8 mouse cellular contexts compared by ENCODE assay signal in genomic region chr3:157717313-157717921, GRCm38 (mm10).
DNase-seq lines count a peak whose midpoint lies in the region; ATAC-seq lines count a peak whose summit lies in the region.

No protein-coding gene starts in this region.

- DNase-seq in NIH3T3 (ENCODE audit: low read depth) = peak; percentile 79
- peak; percentile 51 for DNase-seq in c-Kit-positive CD71-positive TER-119-positive erythroid progenitor cells, embryonic 14.5 days (ENCODE audit: low spot score)
- DNase-seq in layer of hippocampus, postnatal 14 days (ENCODE audit: low spot score in 2 of 2) = peak; percentile 66 to 79
- peak; percentile 39 to 71 for DNase-seq in lung, postnatal 4 days
- peak; percentile 55 for DNase-seq in right cerebral cortex, postnatal 25 days
- peak; percentile 26 for DNase-seq in yolk sac, embryonic 10.5 days (ENCODE audit: low spot score)

- whole genome bisulfite sequencing in forebrain, embryonic 15.5 days = 23% methylated on average over 7 of the region's 7 CpGs
- 20% methylated on average over 7 of the region's 7 CpGs for WGBS in hindbrain, embryonic 15.5 days

- no peaks in the 10 kb centered on the region for H3K36me3 ChIP-seq in forebrain, embryonic 15.5 days
- H3K36me3 ChIP-seq in hindbrain, embryonic 15.5 days = no peaks in the 10 kb centered on the region

- no peak overlapping the region for H3K9ac ChIP-seq in forebrain, embryonic 15.5 days (replicated peaks)
- H3K9ac ChIP-seq in hindbrain, embryonic 15.5 days = no peak overlapping the region

- no peak overlapping the region for H3K4me3 ChIP-seq in forebrain, embryonic 15.5 days
- no peak overlapping the region for H3K4me3 ChIP-seq in hindbrain, embryonic 15.5 days

- no peaks in the 10 kb centered on the region for H3K9me3 ChIP-seq in forebrain, embryonic 15.5 days
- H3K9me3 ChIP-seq in hindbrain, embryonic 15.5 days = no peaks in the 10 kb centered on the region

- ATAC-seq in forebrain, embryonic 15.5 days (replicated peaks) = peak; percentile 64
- ATAC-seq in hindbrain, embryonic 15.5 days (ENCODE audit: low FRiP score, low read depth) = peak; percentile 73; the same call in 1 of the 2 replicates

- H3K27me3 ChIP-seq in forebrain, embryonic 15.5 days = no peaks in the 10 kb centered on the region; the same call in 1 of the 2 replicates
- no peaks in the 10 kb centered on the region for H3K27me3 ChIP-seq in hindbrain, embryonic 15.5 days

- no peak overlapping the region for H3K4me2 ChIP-seq in forebrain, embryonic 15.5 days (replicated peaks)
- H3K4me2 ChIP-seq in hindbrain, embryonic 15.5 days = no peak overlapping the region

- H3K27ac ChIP-seq in forebrain, embryonic 15.5 days (replicated peaks) = no peak overlapping the region
- H3K27ac ChIP-seq in hindbrain, embryonic 15.5 days (replicated peaks) = no peak overlapping the region

- H3K4me1 ChIP-seq in forebrain, embryonic 15.5 days = no peaks in the 10 kb centered on the region
- H3K4me1 ChIP-seq in hindbrain, embryonic 15.5 days (replicated peaks) = no peaks in the 10 kb centered on the region

Comparison
In these comparisons a context has a peak if more than half of its experiments do, and no peak if none do; other contexts are left out.
1. DNase-seq: peak in every context shown above with its lines; median percentile 79 in NIH3T3; 72 in layer of hippocampus, postnatal 14 days; 55 in lung, postnatal 4 days; 55 in right cerebral cortex, postnatal 25 days; 51 in c-Kit-positive CD71-positive TER-119-positive erythroid progenitor cells, embryonic 14.5 days; 26 in yolk sac, embryonic 10.5 days.